Mouse (Mus musculus): Measurements from ENCODE around the gene Trim60.

Gene Trim60

GRCm38 (mm10) chr8:64987731-64988130 lies 30.7 kb downstream of the Trim60 start, which contains the start of gene Trim75:
Trim75 (minus strand) TSS chr8:64987831.
- no peak for DNase-seq (ENCODE audit: low spot score in 2 of 2)

- no peak for DNase-seq (ENCODE audit: low spot score in 2 of 2)
These were observed 35.1 kb downstream of the Trim60 start for GRCm38 (mm10) chr8:64983150-64983897.

GRCm38 (mm10) chr8:64962836-64963235 lies 55.5 kb downstream of the Trim60 start:
- DNase-seq (ENCODE audit: low spot score in 2 of 2): no peak

GRCm38 (mm10) chr8:64959025-64959424 lies 59.4 kb downstream of the Trim60 start:
- no peak for DNase-seq (ENCODE audit: low spot score in 2 of 2)

GRCm38 (mm10) chr8:64952101-64952500 lies 66.3 kb downstream of the Trim60 start:
- no peak for DNase-seq (ENCODE audit: low spot score in 2 of 2)

Measured in frontal cortex, postnatal 10 days (tissue).